Mouse (Mus musculus) brain, adult 10 weeks (tissue): ENCODE measurements around the gene Hist1h3e. TPM values are rescaled to one million over a fixed set of nuclear protein-coding genes. Genes with fewer than 3 reads are reported as not detected.

Experiments
- polyA plus RNA-seq: library from polyadenylated mRNA; stranded (reverse); fragments of 350-450 nt; fragmentation: Illumina TruSeq; extraction: RNeasy Lipid Tissue Mini Kit (QIAGEN cat#74804); gene quantifications from one replicate; pipeline ENCODE4 v1.2.3, GENCODE M21; 2015; ENCODE audit warnings: low read depth, low replicate concordance

Gene Hist1h3e
- not detected for polyA plus RNA-seq

GRCm38 (mm10) chr13:23561883-23562659 lies at the start of gene Hist1h3e:
Gene Hist1h3e, minus strand, starts transcription at chr13:23562369.

GRCm38 (mm10) chr13:23581408-23582218 lies 19.4 kb upstream of the Hist1h3e start, which contains the start of gene Hist1h4d:
Gene Hist1h4d, plus strand, starts transcription at chr13:23581598.

GRCm38 (mm10) chr13:23575271-23575851 lies 13.2 kb upstream of the Hist1h3e start, which contains the start of gene Hist1h3d:
Gene Hist1h3d, plus strand, starts transcription at chr13:23575763.

GRCm38 (mm10) chr13:23573898-23574524 lies 11.8 kb upstream of the Hist1h3e start, which contains the start of the genes Hist1h2bf and Hist1h2ad:
Gene Hist1h2bf, minus strand, starts transcription at chr13:23574196.
Gene Hist1h2ad, plus strand, starts transcription at chr13:23574381.

GRCm38 (mm10) chr13:23571022-23571503 lies 8.9 kb upstream of the Hist1h3e start, which contains the start of the genes Hist1h2ae and Hist1h2bg:
Gene Hist1h2ae, minus strand, starts transcription at chr13:23571220.
Gene Hist1h2bg, plus strand, starts transcription at chr13:23571396.

GRCm38 (mm10) chr13:23552962-23553361 lies 9.2 kb downstream of the Hist1h3e start, which contains the start of gene Hist1h1d:
Gene Hist1h1d, plus strand, starts transcription at chr13:23553262.

GRCm38 (mm10) chr13:23551146-23551834 lies 10.9 kb downstream of the Hist1h3e start, which contains the start of gene Hist1h4f:
Gene Hist1h4f, minus strand, starts transcription at chr13:23551648.

GRCm38 (mm10) chr13:23543965-23544786 lies 18.0 kb downstream of the Hist1h3e start, which contains the start of gene Hist1h3f:
Gene Hist1h3f, plus strand, starts transcription at chr13:23544052.

GRCm38 (mm10) chr13:23542999-23543607 lies 19.1 kb downstream of the Hist1h3e start, which contains the start of gene Hist1h2bh:
Gene Hist1h2bh, minus strand, starts transcription at chr13:23543392.

GRCm38 (mm10) chr13:23535137-23536075 lies 26.8 kb downstream of the Hist1h3e start, which contains the start of gene Hist1h3g:
Gene Hist1h3g, plus strand, starts transcription at chr13:23535422.

GRCm38 (mm10) chr13:23533560-23534367 lies 28.4 kb downstream of the Hist1h3e start, which contains the start of gene Hist1h2af:
Gene Hist1h2af, plus strand, starts transcription at chr13:23533906.

GRCm38 (mm10) chr13:23530901-23531875 lies 31.0 kb downstream of the Hist1h3e start, which contains the start of gene Hist1h4h:
Gene Hist1h4h, plus strand, starts transcription at chr13:23531050.

